ENCODE assay signal across 11 mouse cellular contexts in the genomic region with DNA sequence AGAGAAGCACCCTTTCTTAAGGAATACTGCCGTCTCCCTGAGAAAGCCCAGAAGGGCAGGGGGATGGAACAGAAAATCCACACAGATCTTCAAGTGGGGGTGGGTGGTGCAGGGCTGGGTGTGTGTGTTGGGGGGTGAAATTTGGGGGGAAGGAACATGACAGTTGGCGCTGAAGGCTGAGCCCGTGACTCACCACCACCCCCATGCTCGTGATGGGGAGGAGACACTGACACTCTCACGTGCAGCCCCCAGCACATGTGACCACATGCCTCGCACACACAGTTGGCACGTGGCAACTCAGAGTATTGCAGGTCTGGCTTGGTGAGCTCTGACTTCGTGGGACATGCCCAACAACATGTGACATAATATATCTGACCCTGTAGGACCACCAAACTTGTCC. TPM values are rescaled to one million over a fixed set of nuclear protein-coding genes. Genes with fewer than 3 reads are reported as not detected.
A peak's percentile ranks its signal among the peaks of the same experiment; 100 is the strongest.
DNase-seq lines count a peak whose midpoint lies in the region; ATAC-seq and TF ChIP-seq lines count a peak whose summit lies in the region.
"Had no signal": no experiment of that assay in that cellular context is flagged by ENCODE, and none has a peak within 500 bp of the region (broad histone marks: within the 10 kb centered on the region; RNA-seq: fewer than 3 reads in every experiment).

No protein-coding gene starts in this region.

- TF ChIP-seq POLR2A in embryonic fibroblast, embryonic 13.5 days (IDR thresholded peaks at IDR 0.05; ENCODE audit: low read depth, low read length), result peak; percentile 27; the same call in 1 of the 2 replicates

- H3K9me3 ChIP-seq in neural tube, embryonic 14.5 days (ENCODE audit: control insufficient read depth, low read length), result no peaks in the 10 kb centered on the region
- no peaks in the 10 kb centered on the region for H3K9me3 ChIP-seq in heart, embryonic 11.5 days (replicated peaks; ENCODE audit: control insufficient read depth, low read length)
- H3K9me3 ChIP-seq: neural tube, embryonic 12.5 days had no signal

- 0 out of 2 replicates have a peak overlapping the region, but pooled peaks have one; percentile 81 for H3K4me2 ChIP-seq in neural tube, embryonic 14.5 days (ENCODE audit: low read depth, low read length)
- H3K4me2 ChIP-seq in heart, embryonic 11.5 days, result no peak overlapping the region; the same call in 1 of the 2 replicates

- no peaks in the 10 kb centered on the region for H3K27me3 ChIP-seq in neural tube, embryonic 14.5 days (ENCODE audit: control insufficient read depth, insufficient read depth, low read length)
- no peaks in the 10 kb centered on the region for H3K27me3 ChIP-seq in heart, embryonic 11.5 days (ENCODE audit: control insufficient read depth, insufficient read depth, low read length)
- H3K27me3 ChIP-seq: neural tube, embryonic 12.5 days had no signal

- WGBS in neural tube, embryonic 14.5 days, result 86% methylated on average over 8 of the region's 8 CpGs
- WGBS in heart, embryonic 11.5 days (ENCODE audit: insufficient replicate concordance), result 85% methylated on average over 8 of the region's 8 CpGs

- H3K4me3 ChIP-seq in embryonic fibroblast, embryonic 13.5 days (ENCODE audit: insufficient read depth, low read length), result no peak overlapping the region
- peak overlapping the region; percentile 64 for H3K4me3 ChIP-seq in neural tube, embryonic 14.5 days (ENCODE audit: low read depth, low read length)
- H3K4me3 ChIP-seq in heart, embryonic 11.5 days (ENCODE audit: low read depth, low read length), result no peak overlapping the region

- no peak overlapping the region for H3K27ac ChIP-seq in embryonic fibroblast, embryonic 13.5 days (ENCODE audit: insufficient read depth, low read length)
- H3K27ac ChIP-seq in neural tube, embryonic 14.5 days (ENCODE audit: low read depth, low read length), result peak overlapping the region; percentile 93
- H3K27ac ChIP-seq in heart, embryonic 11.5 days (ENCODE audit: low read depth, low read length), result no peak overlapping the region

- no peak overlapping the region for H3K9ac ChIP-seq in neural tube, embryonic 14.5 days (replicated peaks; ENCODE audit: low read depth, low read length)
- no peak overlapping the region for H3K9ac ChIP-seq in heart, embryonic 11.5 days (ENCODE audit: low read depth, low read length)

- no peak for TF ChIP-seq CTCF in embryonic fibroblast, embryonic 13.5 days (IDR thresholded peaks at IDR 0.05; ENCODE audit: borderline replicate concordance, insufficient read depth, low read length)

- ATAC-seq in neural tube, embryonic 14.5 days (ENCODE audit: low read depth), result no peak
- no peak for ATAC-seq in heart, embryonic 11.5 days (replicated peaks; ENCODE audit: insufficient number of reproducible peaks, low FRiP score, low TSS enrichment)
- ATAC-seq: CD4-positive, CD25-positive, alpha-beta regulatory T cell, adult 4 months had no signal

- intact Hi-C loops in gastrocnemius, postnatal 36 days (cut with DNase I), result loop anchor here (10.0 kb wide), 1 partner anchor 169 kb away; a partner anchor contains a TSS

- no peaks in the 10 kb centered on the region for H3K36me3 ChIP-seq in neural tube, embryonic 14.5 days (ENCODE audit: control insufficient read depth, insufficient read depth, low read length)
- no peaks in the 10 kb centered on the region for H3K36me3 ChIP-seq in heart, embryonic 11.5 days (ENCODE audit: control insufficient read depth, insufficient read depth, low read length)
- H3K36me3 ChIP-seq: neural tube, embryonic 12.5 days had no signal

- peak; percentile 66 for DNase-seq in layer of hippocampus, adult 11-12 months (ENCODE audit: low spot score)
- no peak for DNase-seq in layer of hippocampus, postnatal 25 days (ENCODE audit: extremely low spot score in 1 of 2, low spot score in 1 of 2)
- DNase-seq in layer of hippocampus, postnatal 14 days (ENCODE audit: low spot score in 2 of 2), result peak; percentile 47 to 67
- no peak for DNase-seq in gastrocnemius, postnatal 36 days
- DNase-seq in adrenal gland, postnatal 10 days, result no peak
- DNase-seq: heart, postnatal 36 days had no signal

- peaks cover 6% of the 10 kb centered on the region; the same call in 1 of the 2 replicates for H3K4me1 ChIP-seq in embryonic fibroblast, embryonic 13.5 days (ENCODE audit: control insufficient read depth, insufficient read depth, low read length)
- H3K4me1 ChIP-seq in neural tube, embryonic 14.5 days (ENCODE audit: control insufficient read depth, insufficient read depth, low read length), result peaks cover 46% of the 10 kb centered on the region
- H3K4me1 ChIP-seq in heart, embryonic 11.5 days (ENCODE audit: control insufficient read depth, insufficient read depth, low read length), result peaks cover 34% of the 10 kb centered on the region

RNA-seq across cellular contexts. Expression of a gene that starts 1.6 kb away (rescaled TPM):
- total RNA-seq in layer of hippocampus, postnatal 25 days (2021), result 10 to 100 TPM; 29.2 to 29.6 TPM
- polyA plus RNA-seq in embryonic fibroblast, embryonic 13.5 days (2011; ENCODE audit: insufficient read length, low read depth, missing spikeins), result 10.3 and 11.0 TPM in 2 replicates
- total RNA-seq in layer of hippocampus, postnatal 14 days (2021), result 10 to 100 TPM; 25.0 to 26.1 TPM
- 24.6 and 27.3 TPM in 2 replicates for polyA plus RNA-seq in neural tube, embryonic 14.5 days (2014; fragmentation: Nextera tagmentation; extraction: Ambion mirVana)
- 1 to 10 TPM; 6.0 to 8.0 TPM for total RNA-seq in gastrocnemius, postnatal 36 days (2021)
- polyA plus RNA-seq in heart, embryonic 11.5 days (2014; fragmentation: Nextera tagmentation; extraction: Ambion mirVana), result 14.9 and 15.7 TPM in 2 replicates
- total RNA-seq in adrenal gland, postnatal 10 days (2021), result 10 to 100 TPM; 18.3 to 18.5 TPM

RNA-seq across cellular contexts. Expression of a gene that starts 1.8 kb away (rescaled TPM):
- total RNA-seq in layer of hippocampus, postnatal 25 days (2021), result 100 to 1,000 TPM; 225 to 267 TPM
- polyA plus RNA-seq in embryonic fibroblast, embryonic 13.5 days (2011; ENCODE audit: insufficient read length, low read depth, missing spikeins), result 31.6 and 45.3 TPM in 2 replicates
- total RNA-seq in layer of hippocampus, postnatal 14 days (2021), result 100 to 1,000 TPM; 258 to 270 TPM
- polyA plus RNA-seq in neural tube, embryonic 14.5 days (2014; fragmentation: Nextera tagmentation; extraction: Ambion mirVana), result 22.2 and 28.1 TPM in 2 replicates
- total RNA-seq in gastrocnemius, postnatal 36 days (2021), result 1 to 10 TPM; 2.6 to 3.2 TPM
- 5.7 and 8.1 TPM in 2 replicates for polyA plus RNA-seq in heart, embryonic 11.5 days (2014; fragmentation: Nextera tagmentation; extraction: Ambion mirVana)
- total RNA-seq in adrenal gland, postnatal 10 days (2021), result 10 to 100 TPM; 16.1 to 25.3 TPM

Comparison
In these comparisons a context has a peak if more than half of its experiments do, and no peak if none do; other contexts are left out.
1. DNase-seq: peak in layer of hippocampus, adult 11-12 months (single experiment) and layer of hippocampus, postnatal 14 days (2 of 2); none in layer of hippocampus, postnatal 25 days (0 of 2), gastrocnemius, postnatal 36 days (0 of 2) and adrenal gland, postnatal 10 days (single experiment).
2. RNA of a gene that starts 1.8 kb away (total RNA-seq): 258 to 270 TPM in layer of hippocampus, postnatal 14 days and 225 to 267 TPM in layer of hippocampus, postnatal 25 days; 16.1 to 25.3 TPM in adrenal gland, postnatal 10 days and 2.6 to 3.2 TPM in gastrocnemius, postnatal 36 days; every median in the first group is over 4 times any median in the second.